Mouse (Mus musculus): Measurements from ENCODE around the gene Prex1.

Prex1 gene

DNA sequence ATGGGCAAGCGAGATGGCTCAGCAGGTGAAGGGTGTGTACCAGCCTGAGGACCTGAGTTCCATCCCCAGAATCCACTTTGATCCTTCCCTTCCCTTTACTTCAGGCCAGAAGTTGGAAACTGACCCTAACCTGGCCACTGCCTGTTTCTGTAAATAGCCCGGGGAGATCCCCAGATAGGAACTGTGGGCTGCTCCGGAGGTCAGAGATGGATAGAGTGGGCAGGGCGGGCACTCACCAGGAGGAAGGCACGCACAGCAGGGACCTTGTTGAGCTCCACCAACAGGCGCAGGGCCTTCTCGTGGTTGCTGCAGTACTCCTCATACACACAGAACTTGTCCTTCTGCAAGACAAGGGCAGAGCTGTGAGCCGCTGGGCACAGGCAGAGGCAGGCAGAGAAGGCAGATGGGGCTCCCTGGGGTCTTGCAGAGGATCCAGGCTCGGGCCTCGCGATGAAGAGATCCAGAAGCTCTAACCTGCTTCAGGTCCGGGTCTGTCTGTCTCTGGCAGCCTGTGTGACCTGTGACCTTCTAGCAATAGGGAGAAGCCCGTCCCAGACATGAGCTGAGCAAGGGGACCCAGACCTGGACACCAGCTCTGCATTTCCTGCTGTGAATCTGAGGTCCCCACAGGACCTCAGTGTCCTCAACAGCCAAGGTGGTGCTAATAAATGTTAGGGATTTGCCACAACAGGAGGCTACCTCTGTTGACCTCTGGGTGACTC is 75.4 kb downstream of the Prex1 start:
- DNase-seq (ENCODE audit: extremely low read depth, low read depth, low spot score), result no peak

GRCm38 (mm10) chr2:166637673-166637990 is 76.0 kb downstream of the Prex1 start:
- no peak for DNase-seq (ENCODE audit: extremely low read depth, low read depth, low spot score)

- DNase-seq (ENCODE audit: extremely low read depth, low read depth, low spot score), result no peak
Observed at GRCm38 (mm10) chr2:166636867-166637672, 76.6 kb downstream of the Prex1 start.

DNA sequence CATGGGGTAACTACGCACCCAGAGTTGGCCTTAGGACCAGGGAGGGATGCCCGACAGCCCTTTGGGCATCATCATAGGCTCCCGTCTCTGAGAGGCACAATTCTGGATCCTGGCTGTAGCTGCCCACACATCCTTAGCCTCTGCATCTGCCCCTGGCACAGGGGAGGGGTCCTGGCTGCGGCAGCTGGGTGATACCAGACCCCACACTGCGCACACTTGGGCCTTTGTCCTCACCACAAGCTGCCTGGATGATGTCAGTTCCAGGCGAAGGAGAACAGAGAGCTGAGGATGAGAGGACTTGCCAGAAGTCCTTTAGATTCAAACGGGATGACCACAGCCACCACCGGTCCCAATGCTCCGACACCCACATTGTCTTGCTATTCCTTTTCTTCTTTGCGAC is 78.1 kb downstream of the Prex1 start:
- DNase-seq (ENCODE audit: extremely low read depth, low read depth, low spot score), result no peak

DNA sequence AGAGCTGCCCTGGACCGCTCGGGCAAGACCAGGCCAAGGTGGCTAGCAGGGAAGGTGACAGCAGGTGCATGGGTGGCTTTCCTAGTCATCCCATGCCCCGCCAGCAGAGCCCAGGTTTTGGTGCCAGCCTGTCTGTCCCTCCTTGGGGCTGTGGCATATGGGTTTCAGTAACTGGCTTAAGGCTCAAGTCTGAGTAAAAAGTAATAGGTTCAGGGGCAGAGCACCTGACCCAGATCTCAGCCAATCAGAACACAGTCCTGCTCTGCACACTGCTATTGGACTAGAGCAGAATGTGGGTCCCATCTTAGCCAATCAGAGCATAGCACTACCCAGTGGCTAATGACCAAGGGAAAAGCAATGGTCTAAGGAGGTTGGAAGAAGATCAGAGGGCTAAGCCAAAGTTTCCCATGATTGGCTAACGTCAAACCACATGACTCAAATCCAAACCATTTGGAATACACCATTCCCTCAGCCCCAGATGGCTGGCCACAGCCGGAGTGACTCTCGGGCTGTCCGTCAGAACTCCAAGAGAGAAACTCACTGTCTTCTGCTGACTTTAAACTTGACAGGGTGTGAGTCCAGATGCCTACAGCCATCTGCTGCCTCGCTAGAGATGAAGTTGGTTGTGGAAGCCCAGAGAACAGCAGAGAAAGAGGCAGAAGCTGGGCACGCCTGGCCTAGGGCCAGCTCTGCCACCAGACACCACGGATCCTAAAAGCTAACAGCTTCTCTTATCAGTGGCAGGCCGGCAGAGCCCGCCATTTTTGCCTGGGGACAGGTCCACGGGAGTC is 80.9 kb downstream of the Prex1 start:
- DNase-seq (ENCODE audit: extremely low read depth, low read depth, low spot score), result no peak

GRCm38 (mm10) chr2:166631621-166632171 is 81.9 kb downstream of the Prex1 start:
- DNase-seq (ENCODE audit: extremely low read depth, low read depth, low spot score), result no peak

DNA sequence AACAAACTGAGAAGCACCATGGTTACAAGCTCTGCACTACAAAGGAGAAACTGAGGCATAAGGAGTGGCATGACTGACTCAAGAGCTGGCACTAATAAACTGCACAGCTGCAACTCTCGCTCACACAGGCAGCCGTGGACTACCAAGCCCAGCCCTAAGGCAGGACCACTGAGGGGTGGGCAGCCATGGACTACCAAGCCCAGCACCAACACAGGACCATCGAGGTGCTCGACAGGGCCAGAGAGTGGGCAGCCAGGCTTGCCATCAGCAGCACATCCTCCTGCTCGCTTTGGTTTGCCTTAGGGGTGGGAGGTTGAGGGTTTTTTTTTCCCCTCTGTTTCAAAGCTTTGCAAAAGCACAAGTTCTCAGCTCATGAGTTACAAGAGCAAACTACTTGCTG is 82.4 kb downstream of the Prex1 start:
- DNase-seq (ENCODE audit: extremely low read depth, low read depth, low spot score), result no peak

- DNase-seq (ENCODE audit: extremely low read depth, low read depth, low spot score), result no peak
Observed at GRCm38 (mm10) chr2:166629941-166630674, 83.5 kb downstream of the Prex1 start.

DNA sequence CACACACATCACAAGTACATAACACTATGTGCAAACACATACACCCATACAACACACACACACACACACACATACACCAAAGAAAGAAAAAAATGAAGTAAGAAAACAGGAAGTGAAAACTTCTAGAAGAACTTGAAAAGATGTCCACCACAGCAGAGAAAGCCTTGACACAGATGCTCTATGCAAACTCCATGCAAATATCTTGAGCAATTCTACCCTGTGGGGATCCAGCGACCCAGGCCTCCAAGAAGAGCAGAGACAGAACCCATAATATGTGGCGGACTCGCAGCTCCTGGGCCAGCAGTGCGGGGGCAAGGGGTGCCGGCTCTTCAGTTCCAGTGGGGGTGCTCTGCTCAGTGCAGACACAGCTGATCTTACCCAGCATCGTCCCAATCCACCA is 86.1 kb downstream of the Prex1 start:
- DNase-seq (ENCODE audit: extremely low read depth, low read depth, low spot score), result no peak

- no peak for DNase-seq (ENCODE audit: extremely low read depth, low read depth, low spot score)
Observed at GRCm38 (mm10) chr2:166625219-166625618, 88.4 kb downstream of the Prex1 start.

DNA sequence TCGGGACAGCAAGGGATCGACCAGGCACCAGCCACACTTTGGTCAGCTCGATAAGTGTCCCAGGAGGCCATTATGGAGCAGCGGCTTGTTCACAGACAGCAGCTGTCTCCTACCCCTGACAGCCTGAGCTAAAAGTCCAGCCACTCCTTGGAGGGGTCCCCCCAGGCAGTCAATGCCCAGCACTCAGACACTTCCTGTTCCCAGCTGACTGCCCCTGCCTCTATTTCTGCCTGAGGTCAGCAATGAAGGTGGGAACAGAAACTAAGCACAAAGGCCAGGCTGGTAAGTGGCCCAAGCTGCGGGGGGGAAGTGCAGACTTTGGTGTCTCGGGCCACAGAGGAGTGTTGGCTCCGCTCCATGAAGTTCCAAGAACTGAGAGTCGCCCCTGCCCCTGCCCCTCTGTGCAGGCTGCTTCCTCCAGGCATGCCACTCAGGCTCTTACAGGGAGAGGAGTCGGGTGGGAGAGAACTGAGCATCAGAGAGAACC is 90.5 kb downstream of the Prex1 start:
- no peak for DNase-seq (ENCODE audit: extremely low read depth, low read depth, low spot score)

- DNase-seq (ENCODE audit: extremely low read depth, low read depth, low spot score), result no peak
Observed at GRCm38 (mm10) chr2:166622590-166622989, 91.0 kb downstream of the Prex1 start.

DNA sequence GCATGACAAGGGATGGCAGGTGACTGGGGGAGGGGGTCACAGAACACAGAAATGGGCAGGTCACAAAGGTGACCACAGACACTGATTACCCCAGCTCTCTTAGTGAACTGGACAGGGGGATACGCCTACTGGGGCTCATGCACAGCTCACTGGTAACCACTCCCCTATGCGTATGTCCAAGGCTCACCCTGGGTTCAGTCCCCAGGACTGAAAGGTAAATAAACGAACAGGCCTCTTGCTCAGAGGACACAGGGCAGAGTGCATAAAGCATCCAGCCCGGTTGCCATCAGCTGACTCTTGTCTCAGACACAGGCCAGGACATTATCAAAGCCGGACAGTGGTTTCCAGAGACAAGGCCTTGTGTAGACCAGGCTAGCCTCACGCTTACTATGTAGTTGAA is 91.6 kb downstream of the Prex1 start:
- no peak for DNase-seq (ENCODE audit: extremely low read depth, low read depth, low spot score)

DNA sequence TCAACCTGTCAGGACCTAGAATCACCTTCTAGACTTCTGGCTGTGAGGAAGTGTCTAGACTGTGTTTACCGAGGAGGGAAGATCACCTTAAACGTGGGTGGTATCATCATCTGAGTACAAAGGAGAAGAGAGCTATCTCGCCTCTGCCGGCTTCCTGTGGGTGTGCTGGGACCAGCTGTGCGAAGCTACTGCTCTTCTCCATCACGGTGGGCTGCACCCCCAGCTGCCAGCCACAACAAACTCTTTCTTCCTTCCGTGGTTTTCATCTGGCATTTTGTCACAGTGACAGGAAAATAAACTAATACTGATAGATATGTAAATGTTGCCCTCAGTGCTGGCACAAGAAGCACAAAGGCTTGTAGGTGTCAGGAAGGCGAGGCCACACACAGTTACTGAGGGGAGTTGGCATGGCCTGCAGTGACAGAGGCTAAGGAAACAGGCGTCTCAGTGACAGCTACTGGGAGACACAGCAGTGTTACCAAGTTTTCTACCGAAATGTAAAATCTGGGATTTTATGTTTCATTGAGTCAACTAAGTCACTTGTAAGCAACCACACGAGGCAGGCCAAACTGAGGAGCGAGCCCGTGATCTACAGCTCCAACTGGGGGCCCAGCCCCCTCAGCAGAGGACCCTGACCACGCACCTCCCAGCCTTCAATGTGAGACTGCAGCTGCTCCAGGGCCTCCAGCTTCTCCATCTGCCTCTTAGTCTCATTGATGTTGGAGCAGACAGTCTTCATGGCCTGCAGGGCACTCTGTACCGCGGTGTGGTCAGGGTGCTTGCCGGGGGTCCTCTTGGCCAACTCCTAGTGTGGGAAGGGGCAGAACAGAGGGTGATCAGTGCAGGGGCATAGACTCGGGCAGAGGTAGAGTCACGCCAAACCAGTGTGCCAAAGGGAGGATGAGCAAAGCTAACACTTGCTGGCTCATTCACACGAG is 92.8 kb downstream of the Prex1 start:
- DNase-seq (ENCODE audit: extremely low read depth, low read depth, low spot score), result no peak

GRCm38 (mm10) chr2:166619906-166620490 is 93.6 kb downstream of the Prex1 start:
- DNase-seq (ENCODE audit: extremely low read depth, low read depth, low spot score), result no peak

- DNase-seq (ENCODE audit: extremely low read depth, low read depth, low spot score), result no peak
Observed at GRCm38 (mm10) chr2:166619270-166619669, 94.4 kb downstream of the Prex1 start.

- DNase-seq (ENCODE audit: extremely low read depth, low read depth, low spot score), result no peak
Observed at GRCm38 (mm10) chr2:166617706-166618105, 95.9 kb downstream of the Prex1 start.

GRCm38 (mm10) chr2:166615338-166616075 is 98.1 kb downstream of the Prex1 start:
- DNase-seq (ENCODE audit: extremely low read depth, low read depth, low spot score), result no peak
